Mouse (Mus musculus): Measurements from ENCODE around the gene Rhox7b. TPM values are rescaled to one million over a fixed set of nuclear protein-coding genes. Genes with fewer than 3 reads are reported as not detected.
"Not testable (repeated sequence)": the region's sequence is repeated elsewhere in the genome, so short reads cannot be mapped to it uniquely, and the experiment has no call there.

The Rhox7b gene
- total RNA-seq (2021) = not detected
- long read RNA-seq, experiment 1 = 0 reads
- long read RNA-seq, experiment 2 = 0 reads

DNA sequence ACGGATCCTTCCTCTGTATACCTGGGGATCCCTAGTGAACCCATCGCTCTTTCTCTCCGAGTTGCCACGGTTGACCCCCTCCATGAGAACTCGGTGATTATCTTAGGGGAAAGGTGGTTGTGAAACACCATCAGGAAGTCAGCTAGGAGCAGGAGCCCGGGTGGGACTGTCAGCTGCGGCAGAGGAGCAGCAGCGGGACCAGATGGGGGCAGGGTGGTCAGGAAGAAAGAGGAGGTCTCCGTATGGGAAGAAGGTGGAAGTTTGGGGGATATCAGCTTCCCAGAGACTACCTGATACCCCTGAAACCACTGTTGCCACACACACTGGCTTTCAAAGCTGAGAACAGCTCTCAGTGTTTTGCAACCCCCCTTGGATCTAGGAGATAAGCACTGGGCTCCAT is at the start of gene Rhox7b:
TSS of gene Rhox7b (minus strand) at position 101 of the 400 bp plus-strand sequence.
- not testable (repeated sequence) for DNase-seq

DNA sequence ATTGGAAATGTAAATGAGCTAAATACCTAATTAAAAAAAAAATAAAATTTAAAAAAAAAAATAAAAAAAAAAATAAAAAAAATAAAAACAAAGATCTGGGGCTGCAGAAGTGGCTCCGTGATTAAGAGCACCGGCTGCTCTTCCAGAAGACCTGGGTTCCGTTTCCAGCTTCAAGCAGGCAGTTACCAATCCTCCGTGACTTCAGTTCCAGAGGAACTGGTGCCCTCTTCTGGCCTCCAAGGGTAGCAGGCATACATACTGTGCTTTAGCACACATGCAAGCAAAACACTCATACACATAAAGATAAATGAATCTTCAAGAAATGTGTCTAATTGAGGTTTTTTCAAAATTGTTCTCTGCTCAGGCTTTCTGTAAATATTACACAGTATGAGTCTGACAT is 19.3 kb upstream of the Rhox7b start:
- no peak for DNase-seq

DNA sequence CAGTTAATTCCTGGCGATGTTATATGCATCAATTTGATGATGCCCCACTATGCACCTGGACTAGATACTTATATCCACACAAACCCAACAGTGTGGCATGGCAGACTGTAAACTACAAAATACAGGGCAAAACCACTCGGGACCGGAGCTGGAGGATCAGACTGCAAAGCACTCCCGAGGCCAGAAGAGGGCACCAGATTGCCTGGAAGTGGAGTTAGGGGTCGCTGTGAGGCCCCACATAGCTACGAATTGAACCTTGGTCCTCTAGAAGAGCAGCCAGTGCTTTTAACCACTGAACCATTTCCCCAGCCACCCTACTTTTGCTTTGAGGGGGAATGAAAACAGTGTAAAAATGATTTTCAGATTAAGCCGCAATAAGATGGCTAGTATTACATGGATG is 11.5 kb upstream of the Rhox7b start:
- DNase-seq = no peak

DNA sequence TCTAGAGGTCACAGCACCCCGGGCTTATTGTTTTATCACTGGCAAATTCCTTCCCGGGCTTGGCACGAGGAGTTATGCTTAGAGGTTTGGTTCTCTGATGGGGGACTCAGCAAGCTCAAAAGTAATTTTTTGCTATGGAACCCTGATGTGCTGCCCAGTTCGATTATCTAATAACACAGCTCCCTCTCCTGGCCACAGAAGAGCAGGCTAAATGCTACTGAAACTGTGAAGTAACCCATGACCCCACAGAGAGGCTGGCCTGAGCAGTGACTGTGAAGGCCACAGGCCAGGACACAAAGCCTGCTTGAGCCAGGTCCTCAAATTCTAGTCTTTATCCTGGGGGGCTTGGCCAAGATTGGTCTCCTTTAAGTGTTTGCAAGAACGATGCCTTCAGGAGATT is 6.7 kb upstream of the Rhox7b start:
- DNase-seq = no peak

DNA sequence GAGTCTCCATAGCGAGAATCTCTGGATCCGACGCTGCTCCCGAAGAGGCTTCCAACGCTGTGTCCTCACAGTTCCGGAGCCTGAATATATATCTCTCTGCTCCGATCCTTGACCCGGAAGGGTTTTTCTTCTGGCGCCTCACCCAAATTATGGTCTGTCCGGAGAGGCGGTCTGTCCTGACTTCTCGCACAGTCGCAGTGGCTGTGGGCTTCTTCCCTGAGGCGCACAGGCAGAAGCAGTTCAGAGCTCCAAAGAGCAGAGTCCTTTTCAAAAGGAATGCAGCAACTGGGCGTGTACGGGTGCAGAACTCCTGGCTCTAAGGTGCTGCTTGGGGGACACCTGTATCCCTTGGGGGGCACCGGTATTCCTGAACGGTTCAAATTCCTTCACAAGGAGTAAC is 4.6 kb upstream of the Rhox7b start, which contains the start of gene Rhox9:
TSS of gene Rhox9 (minus strand) at position 101 of the 400 bp plus-strand sequence.
- DNase-seq = not testable (repeated sequence)

DNA sequence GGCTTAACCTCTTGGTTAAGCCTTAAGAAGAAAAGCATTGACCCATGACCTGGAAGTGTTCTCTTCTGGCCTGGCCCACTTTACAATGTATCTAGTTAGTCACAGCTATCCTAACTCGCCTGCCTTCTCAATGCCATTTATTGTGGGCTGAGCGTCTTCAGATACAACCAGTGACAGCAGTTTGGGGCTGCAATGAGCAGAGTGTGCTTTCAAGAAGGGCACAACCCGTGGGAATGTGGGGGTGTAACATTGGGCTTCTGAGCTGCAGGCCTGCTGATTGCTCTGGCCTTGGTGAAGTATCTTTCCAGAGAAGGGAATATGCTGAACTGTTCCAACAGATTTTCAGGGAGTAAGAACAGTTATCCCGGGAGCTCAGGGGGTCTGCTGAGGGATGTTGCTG is 18.2 kb downstream of the Rhox7b start, which contains the start of gene Rhox8:
TSS of gene Rhox8 (minus strand) at position 101 of the 400 bp plus-strand sequence.
- DNase-seq = no peak

DNA sequence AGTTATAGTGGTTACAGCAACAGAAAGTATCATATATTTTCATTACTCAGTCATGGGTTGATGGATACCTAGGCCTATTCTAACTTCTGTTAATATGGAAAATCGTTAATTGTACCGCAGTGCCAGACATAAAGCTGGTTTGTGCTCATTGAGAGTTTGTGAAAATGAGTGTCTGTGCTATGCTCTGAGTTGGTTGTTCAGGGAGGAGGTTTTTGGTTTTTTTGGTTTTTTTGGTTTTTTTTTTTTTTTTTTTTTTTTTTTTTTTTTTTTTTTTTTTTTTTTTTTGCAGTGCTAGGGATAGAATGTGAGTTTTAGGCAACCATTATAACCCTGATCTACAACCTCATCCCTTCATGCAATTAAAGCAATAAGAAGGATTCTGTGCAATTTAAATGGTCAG is 25.4 kb downstream of the Rhox7b start:
- DNase-seq = no peak

Other genes with a start within 250 kb of the Rhox7b start
- not detected for gene Rhox4g, start 245.9 kb downstream of the Rhox7b start, total RNA-seq (2021)
- not detected for gene Rhox3h, start 228.5 kb downstream of the Rhox7b start, total RNA-seq (2021)
- gene Rhox2h, start 224.0 kb downstream of the Rhox7b start, total RNA-seq (2021) = not detected
- not detected for gene Rhox5, start 92.4 kb downstream of the Rhox7b start, total RNA-seq (2021)
- gene Rhox6, start 70.3 kb downstream of the Rhox7b start, total RNA-seq (2021) = not detected
- not detected for gene Rhox7a, start 65.5 kb downstream of the Rhox7b start, total RNA-seq (2021)
- not detected for gene Rhox8, start 18.3 kb downstream of the Rhox7b start, total RNA-seq (2021)
- not detected for gene Rhox9, start 4.5 kb upstream of the Rhox7b start, total RNA-seq (2021)
- not detected for gene Btg1-ps1, start 121.6 kb upstream of the Rhox7b start, total RNA-seq (2021)
- not detected for gene Btg1-ps2, start 145.9 kb upstream of the Rhox7b start, total RNA-seq (2021)
- gene Rhox10, start 169.2 kb upstream of the Rhox7b start, total RNA-seq (2021) = not detected
- not detected for gene Rhox11, start 187.9 kb upstream of the Rhox7b start, total RNA-seq (2021)
- not detected for gene Rhox12, start 213.7 kb upstream of the Rhox7b start, total RNA-seq (2021)
- not detected for gene Rhox13, start 224.0 kb upstream of the Rhox7b start, total RNA-seq (2021)